Mouse (Mus musculus) Muller cell, postnatal 12 days (primary cell): ENCODE measurements around the gene Pygl.

Experiments used
- DNase-seq: peaks from one replicate; pipeline ENCODE4 v3.0.0-alpha.2; 2015; ENCODE audit errors: inconsistent ontology term

Pygl gene

DNA sequence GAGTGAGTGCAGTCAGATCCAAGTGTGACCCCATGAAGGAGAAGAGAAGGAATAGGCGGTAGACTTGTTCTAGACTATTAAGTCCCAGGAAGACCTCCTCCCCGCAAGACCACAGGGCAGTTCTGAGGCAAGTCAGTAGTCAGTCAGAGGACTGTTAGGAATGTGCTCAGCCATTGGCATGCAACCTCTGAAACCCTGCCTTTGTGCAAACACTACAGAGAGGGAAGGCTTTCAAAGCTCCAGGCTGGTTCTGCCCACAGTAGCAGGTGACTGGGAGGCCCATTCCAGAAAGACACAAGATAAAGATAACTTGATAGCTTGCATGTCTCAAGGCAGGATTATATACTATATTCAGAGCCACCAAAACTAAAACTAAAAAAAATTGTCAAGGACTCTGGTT lies at the start of gene Pygl:
TSS of gene Pygl (minus strand) at position 195 of the 400 bp plus-strand sequence.
- peak; percentile 47 for DNase-seq

DNA sequence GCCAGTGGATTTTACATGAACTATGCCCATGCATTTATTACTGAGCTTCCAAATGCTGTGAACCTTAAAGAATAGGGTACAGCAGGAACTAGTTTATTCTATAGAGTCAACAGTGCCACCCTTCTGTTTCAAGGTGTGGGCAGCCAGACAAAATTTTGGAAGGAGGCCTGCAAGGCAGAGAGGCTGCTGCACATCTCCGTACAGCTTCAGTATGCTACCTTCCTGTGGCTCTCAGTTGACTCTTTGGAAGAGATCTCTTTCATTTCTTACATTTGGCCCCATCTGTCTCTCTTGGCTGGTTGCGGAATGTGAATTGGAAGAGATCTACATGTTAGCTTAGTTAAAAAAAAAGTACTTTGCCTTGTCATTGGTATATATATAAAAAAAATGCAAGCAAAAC lies 49.6 kb upstream of the Pygl start:
- DNase-seq: no peak

DNA sequence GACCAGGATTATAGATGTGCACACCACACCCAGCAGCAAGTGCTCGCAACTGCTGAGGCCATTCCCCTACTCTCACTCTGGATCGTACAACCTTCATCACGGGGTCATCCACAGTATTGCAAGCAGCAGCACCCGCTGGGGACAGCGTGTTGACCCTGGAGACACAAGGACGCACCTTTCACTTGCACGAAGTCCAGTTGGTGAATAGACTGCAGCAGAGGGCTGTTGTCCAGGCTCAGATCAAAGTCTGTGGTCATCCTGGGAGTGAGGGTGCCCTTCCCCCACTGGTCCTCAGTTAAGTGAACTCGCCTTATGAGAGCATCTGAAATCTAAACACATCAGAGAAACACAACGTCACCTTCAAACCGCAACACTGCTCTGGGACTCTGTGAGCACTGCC lies 49.1 kb upstream of the Pygl start:
- no peak for DNase-seq

DNA sequence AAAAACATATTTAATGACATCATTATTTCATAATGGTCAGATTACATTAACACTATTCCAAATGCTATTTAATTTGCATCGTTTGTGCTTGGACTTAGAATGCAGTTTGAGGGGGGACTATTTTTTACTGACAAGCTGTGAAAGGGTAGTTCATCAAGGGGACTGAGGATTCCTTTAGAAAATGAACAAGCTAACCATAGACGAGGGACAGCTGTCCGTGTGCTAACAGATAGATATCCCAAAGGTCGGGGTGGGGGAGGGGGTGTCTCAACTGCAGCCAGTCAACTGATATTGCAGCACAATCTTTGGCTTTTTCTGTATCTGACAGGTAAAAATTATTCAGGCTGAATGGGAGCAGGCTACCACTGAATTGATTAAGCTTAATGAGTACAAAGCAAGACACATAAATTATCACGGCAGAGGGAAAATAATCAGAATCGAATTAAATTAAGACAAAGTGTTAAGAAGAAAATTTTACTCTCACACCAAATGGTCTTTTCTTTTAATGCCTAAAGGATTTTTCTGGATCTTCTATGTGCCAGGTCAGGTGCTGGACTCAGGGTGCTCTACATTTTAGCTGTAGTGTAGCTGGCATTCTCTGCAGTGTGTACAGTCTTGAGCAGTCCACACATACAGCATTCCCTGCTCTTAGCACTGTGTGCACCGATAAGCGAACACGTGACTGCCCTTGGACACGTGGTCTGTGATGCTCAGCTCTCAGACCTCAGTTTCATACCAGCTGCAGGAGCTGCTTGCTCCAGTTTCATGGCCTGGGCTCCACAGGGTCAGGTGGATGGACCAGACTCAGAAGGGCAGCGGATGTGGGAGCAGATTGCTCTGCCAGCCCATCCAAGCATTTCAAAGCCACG lies 46.0 kb upstream of the Pygl start:
- no peak for DNase-seq

DNA sequence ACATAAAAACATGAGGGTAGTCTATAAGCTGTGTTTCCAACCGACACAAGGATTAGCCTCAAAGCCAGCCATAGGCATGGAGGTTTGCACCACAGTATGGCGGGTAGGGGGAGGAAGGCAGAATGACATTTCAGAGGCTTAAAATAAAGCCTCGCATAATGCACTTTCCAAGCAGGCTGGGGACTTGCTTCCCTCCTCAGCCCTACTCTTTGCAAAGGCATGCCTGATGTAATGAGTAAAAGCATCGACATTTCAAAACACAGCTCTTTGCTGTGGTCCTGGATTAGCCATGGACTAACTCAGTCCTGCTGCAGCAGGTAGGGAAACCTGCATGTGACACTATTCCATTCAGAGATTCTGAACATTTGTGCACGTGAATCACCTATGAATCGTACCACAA lies 38.4 kb upstream of the Pygl start:
- DNase-seq: no peak

DNA sequence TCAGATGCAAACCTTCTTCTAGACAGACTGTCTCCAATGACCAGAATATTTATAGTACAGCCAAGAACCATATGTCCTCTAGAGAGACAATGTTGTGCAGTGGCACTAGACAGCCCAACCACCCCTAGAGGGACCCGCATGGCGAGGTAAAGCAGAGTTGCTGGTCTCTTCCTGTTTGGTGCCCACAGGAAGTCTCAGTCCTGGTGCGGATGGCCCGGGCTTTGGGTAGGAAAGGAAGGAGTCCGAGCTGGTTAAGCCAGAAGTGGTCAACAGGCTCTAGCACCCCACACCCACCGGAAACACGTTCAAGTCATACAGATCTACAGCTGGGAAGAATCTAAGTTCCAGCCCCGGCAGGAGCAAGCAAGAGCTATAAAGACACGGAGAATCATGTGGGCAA lies 36.0 kb upstream of the Pygl start:
- DNase-seq: no peak

DNA sequence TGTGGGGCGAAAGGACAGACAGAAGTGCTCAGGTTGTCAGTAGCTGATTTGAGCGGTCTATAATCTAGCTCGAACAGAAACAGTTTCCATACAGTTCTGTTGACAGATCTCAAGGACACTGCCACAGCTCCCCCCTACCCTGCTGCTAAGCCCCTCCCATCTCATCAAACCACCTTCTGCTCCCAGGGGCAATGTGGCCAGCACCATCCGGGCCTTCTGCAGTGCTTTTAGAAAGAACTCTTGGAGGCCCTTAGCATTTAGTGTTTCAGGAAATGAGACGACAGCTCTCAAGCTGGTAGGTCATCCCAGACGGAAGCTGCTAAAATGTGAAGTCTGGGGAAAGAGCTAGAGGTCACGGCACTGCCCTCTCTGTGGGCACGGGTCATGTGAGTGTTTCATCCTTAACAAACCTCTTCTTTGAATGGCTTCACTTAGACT lies 35.2 kb upstream of the Pygl start:
- no peak for DNase-seq

DNA sequence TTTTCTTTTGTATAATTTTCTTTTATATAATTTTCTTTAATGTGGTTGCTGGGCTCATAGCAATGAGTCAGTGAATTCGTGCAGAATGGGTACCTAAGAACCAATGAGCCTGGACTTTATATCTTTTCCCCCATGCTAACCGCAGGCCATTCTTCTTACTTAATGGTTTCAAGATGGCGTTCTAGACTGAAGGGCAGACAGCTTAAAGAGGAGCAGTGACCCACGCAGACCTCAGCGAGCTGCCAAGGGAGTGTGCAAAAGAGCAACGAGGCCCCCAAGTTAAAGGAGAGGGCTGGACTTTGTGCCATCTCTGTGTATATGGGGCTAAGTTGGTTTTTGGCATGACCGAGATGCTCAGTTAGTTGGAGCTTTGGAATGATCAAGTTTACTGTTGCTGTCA lies 32.4 kb upstream of the Pygl start:
- peak; percentile 28 for DNase-seq

DNA sequence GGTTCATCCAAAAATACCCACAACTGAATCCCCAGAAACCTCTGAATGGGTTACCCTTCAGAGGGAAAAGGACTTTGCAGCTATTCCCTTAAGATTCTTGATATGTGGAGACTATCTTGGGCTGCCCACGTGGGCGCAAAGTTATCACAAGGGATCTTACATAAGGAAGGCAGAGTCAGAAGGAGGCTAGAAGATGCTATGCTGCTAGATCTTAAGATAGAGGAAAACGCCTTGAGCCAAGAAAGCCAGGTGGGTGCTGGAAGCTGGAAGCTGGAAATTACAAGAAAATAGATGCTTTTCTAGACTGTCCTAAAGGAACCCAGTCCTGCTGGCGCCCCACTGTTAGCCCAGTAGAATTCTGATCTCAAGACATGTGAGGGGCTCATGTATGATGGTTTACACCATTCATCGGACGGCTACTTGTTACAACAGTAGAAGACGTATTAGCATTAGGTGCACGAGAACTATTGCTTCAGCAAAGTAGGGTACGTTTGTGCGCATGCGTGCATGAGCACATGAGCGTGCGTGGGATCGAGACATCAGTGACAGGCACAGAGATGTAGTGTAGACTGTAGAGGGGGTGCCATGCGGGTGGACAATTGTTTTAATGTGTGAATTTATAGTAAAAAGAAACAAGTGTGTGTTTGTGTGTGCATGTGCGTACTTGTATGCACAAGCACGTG lies 31.1 kb upstream of the Pygl start:
- DNase-seq: no peak

DNA sequence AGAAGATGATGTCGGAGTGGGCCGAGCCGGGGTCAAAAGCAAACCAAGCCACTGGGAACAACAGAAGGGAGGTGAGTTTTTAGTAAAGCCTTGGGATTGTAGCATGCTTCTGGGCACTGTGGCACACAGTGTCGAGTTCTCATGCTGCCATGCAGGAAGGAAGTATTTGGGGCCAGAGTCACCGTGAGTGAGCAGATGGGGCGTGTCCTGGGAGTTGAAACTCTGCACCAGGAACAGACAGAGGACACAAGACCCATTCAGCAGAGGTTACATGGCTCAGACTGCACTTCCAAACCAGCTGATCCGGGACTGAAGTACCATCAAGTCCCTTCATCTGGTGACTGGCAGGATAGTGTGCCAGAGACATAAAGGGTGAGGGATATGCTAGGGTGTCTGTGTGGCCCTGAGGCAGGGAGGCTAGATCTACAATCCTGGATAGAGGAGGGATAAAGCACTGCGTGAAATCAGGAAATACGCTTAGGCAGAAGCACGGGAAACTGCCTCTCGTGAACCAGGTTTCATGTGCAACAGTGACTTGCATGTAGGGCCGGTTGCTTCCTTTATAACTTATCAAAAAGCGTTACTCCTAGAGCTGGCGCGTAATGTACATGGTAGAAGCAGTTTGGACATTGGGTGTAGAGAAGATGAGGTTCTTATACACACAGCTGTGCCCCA lies 20.1 kb upstream of the Pygl start:
- DNase-seq: no peak

DNA sequence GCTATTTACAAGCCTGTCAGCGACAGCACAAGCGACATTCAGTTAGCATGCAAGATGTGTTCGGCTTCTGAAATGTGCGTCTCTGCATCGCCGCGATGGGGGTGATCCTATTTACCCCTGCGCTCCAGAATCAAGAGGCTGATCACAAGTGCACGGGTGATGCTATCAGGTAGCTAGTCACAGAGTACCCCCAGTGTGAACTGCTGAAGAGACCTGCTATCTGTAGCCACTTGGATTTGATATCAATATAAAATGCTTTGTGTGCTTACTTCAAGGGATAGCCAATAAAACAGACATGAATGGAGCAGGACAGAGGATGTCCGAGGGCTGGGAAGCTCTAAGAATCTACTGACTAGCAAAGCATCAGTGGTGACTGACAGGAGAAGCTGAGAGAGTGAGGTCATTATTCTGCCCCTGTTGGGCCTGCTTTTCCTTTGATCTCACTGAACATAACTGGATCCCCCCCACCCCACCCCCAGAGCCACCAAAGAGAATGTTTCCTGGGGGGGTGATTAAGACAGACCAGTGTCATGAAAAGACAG lies 18.4 kb upstream of the Pygl start:
- DNase-seq: no peak

DNA sequence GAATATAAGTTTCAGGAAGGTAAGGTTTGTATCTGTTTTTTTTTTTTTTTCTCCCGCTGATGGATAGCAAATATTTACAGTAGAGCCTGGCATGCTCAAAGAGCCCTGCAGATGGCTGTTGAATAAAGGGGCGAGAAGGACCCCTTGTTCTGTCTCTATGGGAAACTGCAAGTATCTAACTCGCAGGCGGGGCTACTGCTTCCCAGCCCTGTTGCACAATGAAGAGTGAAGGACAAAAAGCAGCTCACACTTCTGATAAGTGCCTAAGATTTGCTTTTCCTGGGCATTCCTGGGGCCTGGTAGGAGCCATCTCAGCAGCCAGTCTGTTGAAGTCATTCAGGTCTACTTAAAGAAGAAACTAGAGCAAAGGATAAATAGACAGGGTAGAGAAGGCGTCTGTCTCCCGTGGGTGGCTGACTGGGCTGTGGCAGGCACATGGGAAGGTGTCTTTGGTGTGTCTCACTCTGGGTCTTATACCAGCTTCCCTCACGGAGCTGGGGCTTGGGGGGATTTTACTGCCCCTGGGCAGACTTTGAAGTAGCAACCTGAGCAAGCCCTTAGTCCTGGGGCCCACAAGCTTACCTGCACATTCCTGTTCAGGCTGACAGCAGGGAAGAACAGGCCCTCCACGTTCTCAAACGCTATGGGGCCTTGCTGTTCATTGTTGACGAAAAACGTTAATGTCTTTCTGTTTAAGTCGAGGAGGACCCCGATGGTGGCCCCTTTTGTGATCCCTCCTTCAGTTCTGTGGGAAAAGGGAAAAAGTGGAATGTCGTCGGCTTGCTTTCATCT lies 16.6 kb upstream of the Pygl start:
- no peak for DNase-seq

DNA sequence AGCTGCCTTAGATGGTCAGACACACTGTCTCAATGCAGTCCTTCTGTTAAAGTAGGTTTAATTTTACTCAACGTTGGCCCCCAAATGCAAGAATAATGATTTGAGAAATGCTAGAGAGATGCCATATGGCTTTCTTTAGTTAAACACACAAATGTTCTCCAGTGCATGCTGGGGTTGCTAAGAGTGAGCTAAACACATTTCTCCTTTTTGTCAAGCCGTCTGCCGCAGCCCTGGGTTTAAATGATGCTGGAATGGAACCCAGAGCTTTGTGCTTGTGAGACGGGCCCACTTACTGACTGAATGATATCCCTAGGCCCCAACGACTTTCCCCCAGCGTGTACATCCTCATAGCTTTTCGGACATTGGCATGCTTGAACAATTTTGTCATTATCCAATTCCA lies 11.3 kb upstream of the Pygl start:
- no peak for DNase-seq

DNA sequence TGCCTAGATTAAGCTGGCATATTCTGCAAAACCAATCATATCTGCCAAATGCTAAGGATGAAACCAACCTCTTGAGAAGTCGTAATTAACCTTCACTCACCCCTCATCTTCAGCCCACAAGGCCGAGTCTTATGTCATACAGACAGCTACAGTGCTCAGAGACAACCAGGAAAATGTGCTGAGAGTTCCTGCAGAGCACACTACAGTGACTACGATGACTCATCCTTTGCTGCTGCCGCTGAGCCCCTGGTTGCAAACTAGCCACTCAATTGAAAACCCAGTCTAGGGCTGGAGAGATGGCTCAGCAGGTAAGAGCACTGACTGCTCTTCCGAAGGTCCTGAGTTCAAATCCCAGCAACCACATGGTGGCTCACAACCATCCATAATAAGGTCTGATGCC lies 8.5 kb upstream of the Pygl start:
- DNase-seq: no peak

DNA sequence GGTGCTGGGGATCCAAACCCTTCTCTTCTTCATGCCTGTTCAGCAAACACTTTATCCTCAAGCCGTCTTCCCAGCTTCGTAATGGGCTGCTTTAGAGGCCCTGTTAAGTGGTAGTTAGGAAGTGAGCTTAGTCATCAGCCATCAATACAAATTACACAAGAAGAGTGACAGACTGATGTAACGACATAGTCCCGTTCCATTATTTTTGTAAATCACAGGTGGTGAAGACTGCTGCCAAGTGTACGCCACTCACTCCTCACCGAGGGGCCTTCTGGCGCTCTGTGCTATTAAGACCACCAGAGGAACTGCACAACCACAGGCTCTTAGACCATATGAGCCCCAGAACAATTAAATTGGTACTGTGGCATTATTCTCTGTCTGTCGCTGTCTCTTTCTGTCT lies 7.3 kb upstream of the Pygl start:
- no peak for DNase-seq

DNA sequence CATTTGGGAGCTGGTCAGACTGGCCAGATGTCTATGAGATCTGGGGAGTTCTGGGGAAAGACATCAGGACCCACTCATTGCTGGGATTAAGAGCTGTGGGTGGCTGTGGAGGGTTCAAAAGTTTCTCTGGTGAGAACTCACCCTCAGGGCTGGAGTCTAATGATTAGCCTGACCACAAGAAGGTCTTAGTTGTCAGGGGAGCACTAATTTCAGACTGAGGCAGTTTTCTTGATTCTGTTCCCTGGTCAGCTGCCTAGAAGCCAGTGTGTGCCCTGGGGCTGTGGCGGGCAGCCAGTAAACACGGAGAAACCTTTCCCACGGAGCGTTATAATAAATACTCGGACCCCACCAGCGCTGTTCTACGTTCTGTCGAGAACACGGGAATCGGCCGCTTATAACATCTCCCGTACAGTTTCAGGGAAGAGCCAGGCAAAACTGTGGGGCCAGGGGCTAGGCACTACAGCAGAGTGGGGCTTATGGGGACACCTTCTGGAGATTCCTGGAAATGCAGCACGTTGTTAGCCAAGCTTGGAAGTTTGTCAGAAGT lies 3.7 kb upstream of the Pygl start:
- DNase-seq: peak; percentile 79

DNA sequence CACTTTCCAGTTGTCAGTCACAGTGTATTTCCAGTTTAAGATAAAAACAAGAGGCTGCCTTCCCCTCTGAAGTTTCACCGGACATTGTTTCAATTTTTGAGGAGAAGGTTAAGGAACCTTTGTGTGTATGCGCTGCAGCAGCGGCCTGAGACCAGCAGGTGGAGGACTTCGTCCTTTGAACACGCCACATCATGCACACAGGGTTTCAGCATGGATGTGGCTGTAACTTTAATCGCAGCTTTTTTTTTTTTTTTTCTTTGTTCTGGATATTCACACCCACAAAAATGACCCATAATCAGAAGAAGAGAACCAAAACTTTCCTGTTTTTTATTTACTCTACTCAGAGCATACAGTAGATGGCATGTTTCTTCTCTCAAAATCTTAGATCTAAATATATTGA lies 3.1 kb upstream of the Pygl start:
- peak; percentile 56 for DNase-seq

DNA sequence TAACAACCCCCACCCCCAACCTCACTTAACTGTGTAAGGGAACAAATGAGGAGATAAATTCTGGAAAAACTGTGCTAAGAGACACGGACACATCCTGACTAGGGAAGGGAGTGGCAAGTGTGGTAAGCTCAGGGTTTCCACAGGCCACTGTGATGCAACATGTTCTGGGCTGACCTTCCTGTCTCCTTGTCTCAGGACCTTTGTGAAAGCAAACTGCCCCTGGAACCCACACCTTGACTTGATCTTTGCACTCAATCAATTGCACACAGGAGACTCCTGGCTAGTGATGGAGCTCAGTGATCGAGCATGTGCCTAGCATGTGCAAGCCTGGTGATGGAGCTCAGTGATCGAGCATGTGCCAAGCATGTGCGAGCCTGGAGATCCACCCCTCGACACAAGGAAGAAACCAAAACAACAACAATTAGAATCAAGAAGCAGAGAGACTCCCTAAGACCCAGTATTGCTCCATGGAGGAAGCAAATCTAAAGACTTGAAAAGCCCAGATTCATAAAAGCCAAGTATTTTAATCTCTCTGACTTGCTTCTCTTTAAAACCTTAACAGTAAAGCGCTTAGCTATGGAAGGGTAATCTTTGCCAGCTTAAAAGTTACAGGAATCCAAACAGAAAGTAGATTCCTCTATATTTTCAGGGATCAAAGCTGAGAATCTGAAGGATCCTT lies 2.5 kb upstream of the Pygl start:
- no peak for DNase-seq

DNA sequence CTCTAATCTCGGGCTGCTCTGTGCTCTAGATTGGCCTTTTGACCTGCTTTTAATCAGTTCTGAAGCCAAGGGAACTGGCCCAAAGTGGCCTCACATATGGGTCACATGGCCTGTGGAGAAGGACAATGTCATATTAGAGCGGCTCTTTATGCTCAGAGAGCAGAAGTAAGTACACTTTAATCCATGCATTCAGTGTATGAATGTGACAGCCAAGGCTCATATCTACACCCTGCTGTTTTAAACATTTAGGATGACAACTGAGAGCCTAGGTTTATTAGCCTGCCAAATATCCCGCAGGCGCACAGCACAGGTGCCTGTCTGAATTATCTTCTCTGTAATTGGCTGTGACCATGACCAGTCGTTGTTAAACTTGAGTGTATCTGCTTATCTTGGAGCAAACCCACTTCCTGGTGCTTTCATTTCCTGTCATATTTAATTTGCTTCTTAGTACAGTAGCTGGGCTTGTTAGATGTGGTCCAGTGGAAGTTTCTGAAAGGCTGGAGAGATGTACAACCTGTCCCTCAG lies 794 bp upstream of the Pygl start:
- peak; percentile 67 for DNase-seq

DNA sequence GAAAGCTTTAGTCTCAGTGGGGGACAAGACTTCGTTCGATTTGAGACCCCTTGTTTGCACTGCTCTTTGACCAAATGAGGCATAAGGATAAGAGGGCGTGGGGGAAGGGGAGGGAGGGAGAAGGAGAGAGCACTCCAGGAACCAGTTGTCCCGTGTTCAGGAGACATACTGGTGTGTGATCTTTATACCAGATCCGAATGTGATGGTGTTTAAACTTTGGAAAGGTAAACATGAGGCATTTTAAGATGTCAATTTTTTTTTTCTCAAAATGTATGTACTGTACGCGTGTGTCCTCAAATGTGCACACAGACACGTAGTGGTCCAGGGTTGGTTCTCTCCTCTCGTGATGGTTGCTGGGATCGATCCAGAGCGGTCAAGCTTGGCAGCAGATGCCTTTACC lies 3.1 kb downstream of the Pygl start:
- DNase-seq: no peak
